Mouse (Mus musculus) cortical plate, adult 2 months (tissue): ENCODE results near the gene Actl6b.

ENCODE experiments used
- CTCF ChIP-seq: fragments of 200-500 bp; IDR thresholded peaks from 2 replicates; pipeline ENCODE4 v1.5.1; 2011; ENCODE audit warnings: mild to moderate bottlenecking, control low read depth, low read length; ENCODE audit not compliant: insufficient read depth; ENCODE audit errors: extremely low read depth
- POLR2A ChIP-seq: fragments of 200-500 bp; IDR thresholded peaks from 2 replicates; pipeline ENCODE4 v1.6.1; 2011; ENCODE audit warnings: mild to moderate bottlenecking, low read length, control low read depth; ENCODE audit not compliant: insufficient read depth; ENCODE audit errors: extremely low read depth

DNA sequence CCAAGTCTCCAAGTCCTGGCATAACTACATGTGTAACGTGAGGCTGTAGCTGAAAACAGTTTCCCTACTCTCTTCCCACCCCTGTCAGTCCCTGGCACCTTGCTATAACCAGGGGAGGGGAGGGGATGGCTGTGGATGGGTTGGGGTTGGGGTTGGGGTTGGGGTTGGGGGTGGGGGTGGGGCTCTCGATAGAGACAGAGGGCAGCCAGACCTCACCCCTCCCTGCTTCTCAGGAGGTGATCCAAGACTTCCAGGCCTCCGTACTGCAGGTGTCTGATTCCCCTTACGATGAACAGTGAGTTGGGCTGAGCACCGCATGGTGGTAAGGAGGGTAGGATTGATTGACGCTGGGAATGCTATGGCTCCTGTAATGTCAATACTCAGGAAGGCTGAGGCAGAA is 12.4 kb downstream of the Actl6b start:
- TF ChIP-seq CTCF (no peak), POLR2A (no peak)
